Mouse (Mus musculus): ENCODE data around the gene Anapc2. TPM values are rescaled to one million over a fixed set of nuclear protein-coding genes. Genes with fewer than 3 reads are reported as not detected.

The Anapc2 gene
- total and polyA plus RNA-seq, 3 experiments: 9.8 to 67.0 TPM; not detected in 1

- H3K9me3 ChIP-seq (replicated peaks; ENCODE audit: insufficient read depth, low read length): no peaks in the 10 kb centered on the region
- H3K4me3 ChIP-seq (ENCODE audit: control insufficient read depth in 1 of 2, insufficient read depth in 1 of 2, low read depth in 2 of 2, low read length in 2 of 2): peak overlapping the region; percentile 65 to 78
- no peak for TF ChIP-seq GABPA (IDR thresholded peaks at IDR 0.05; ENCODE audit: low read depth, low read length)
- TF ChIP-seq MXI1 (IDR thresholded peaks at IDR 0.05; ENCODE audit: low read depth, low read length): no peak
- TF ChIP-seq MAX (IDR thresholded peaks at IDR 0.05; ENCODE audit: low read length): no peak
- TF ChIP-seq POLR2AphosphoS2 (IDR thresholded peaks at IDR 0.05; ENCODE audit: low read length): no peak
- no peak for TF ChIP-seq ZC3H11A (IDR thresholded peaks at IDR 0.05; ENCODE audit: low read depth, low read length)
- no peak for TF ChIP-seq NELFE (IDR thresholded peaks at IDR 0.05; ENCODE audit: low read depth, low read length)
- no peak for TF ChIP-seq TAL1 (IDR thresholded peaks at IDR 0.05; ENCODE audit: low read length)
- no peak for TF ChIP-seq MAZ (IDR thresholded peaks at IDR 0.05; ENCODE audit: low read depth, low read length)
- TF ChIP-seq MYB (IDR thresholded peaks at IDR 0.05; ENCODE audit: low read depth, low read length): no peak
- TF ChIP-seq TCF12 (IDR thresholded peaks at IDR 0.05; ENCODE audit: low read depth, low read length): no peak
- TF ChIP-seq ZNF384 (IDR thresholded peaks at IDR 0.05; ENCODE audit: low read depth, low read length): no peak
- no peak for TF ChIP-seq CHD2 (IDR thresholded peaks at IDR 0.05; ENCODE audit: low read length)
- no peak for TF ChIP-seq POLR2AphosphoS5 (IDR thresholded peaks at IDR 0.05; ENCODE audit: borderline replicate concordance, low read depth, low read length)
- TF ChIP-seq ETS1 (IDR thresholded peaks at IDR 0.05; ENCODE audit: low read depth, low read length): no peak
- no peak for TF ChIP-seq TBP (IDR thresholded peaks at IDR 0.05; ENCODE audit: low read depth, low read length)
- no peak for TF ChIP-seq E2F4 (IDR thresholded peaks at IDR 0.05; ENCODE audit: borderline replicate concordance, low read depth, low read length)
- TF ChIP-seq SIN3A (IDR thresholded peaks at IDR 0.05; ENCODE audit: low read length): no peak
- no peak for TF ChIP-seq KAT2A (conservative IDR thresholded peaks at IDR 0.05; ENCODE audit: low read depth, low read length)
- H3K36me3 ChIP-seq (ENCODE audit: control insufficient read depth in 1 of 2, insufficient read depth in 2 of 2, low read length in 2 of 2): peaks cover 1 to 16% of the 10 kb centered on the region in 2 experiments
- H3K27me3 ChIP-seq (ENCODE audit: control insufficient read depth in 1 of 2, insufficient read depth in 2 of 2, low read length in 2 of 2): no peaks in the 10 kb centered on the region
- H3K27ac ChIP-seq (ENCODE audit: control insufficient read depth, low read depth, low read length): no peak overlapping the region
- peak overlapping the region; percentile 82 for H3K9ac ChIP-seq (ENCODE audit: control insufficient read depth, low read depth, low read length, poor library complexity, severe bottlenecking)
- peaks cover 26% of the 10 kb centered on the region for H3K79me2 ChIP-seq (ENCODE audit: control insufficient read depth, insufficient read depth, low read length, poor library complexity)
- no peak for DNase-seq (ENCODE audit: low read depth, low spot score)
- peaks cover 0 to 15% of the 10 kb centered on the region in 2 experiments; a peak in 3 of 4 replicates for H3K4me1 ChIP-seq (ENCODE audit: control insufficient read depth in 1 of 2, insufficient read depth in 2 of 2, low read length in 2 of 2)
Measured at GRCm38 (mm10) chr2:25273010-25273409, 732 bp downstream of the Anapc2 start.

GRCm38 (mm10) chr2:25278928-25279882, 6.9 kb downstream of the Anapc2 start:
- Histone ChIP-seq H3K9me3 (replicated peaks; ENCODE audit: insufficient read depth, low read length) (no peaks in the 10 kb centered on the region), H3K79me2 (ENCODE audit: control insufficient read depth, insufficient read depth, low read length, poor library complexity) (no peaks in the 10 kb centered on the region), H3K4me3 (ENCODE audit: control insufficient read depth in 1 of 2, insufficient read depth in 1 of 2, low read depth in 2 of 2, low read length in 2 of 2) (no peak overlapping the region), H3K27me3 (ENCODE audit: control insufficient read depth in 1 of 2, insufficient read depth in 2 of 2, low read length in 2 of 2) (no peaks in the 10 kb centered on the region), H3K4me1 (ENCODE audit: control insufficient read depth in 1 of 2, insufficient read depth in 2 of 2, low read length in 2 of 2) (no peaks in the 10 kb centered on the region), H3K36me3 (ENCODE audit: control insufficient read depth in 1 of 2, insufficient read depth in 2 of 2, low read length in 2 of 2) (peaks cover 0 to 1% of the 10 kb centered on the region in 2 experiments; a peak in 2 of 4 replicates), H3K27ac (ENCODE audit: control insufficient read depth, low read depth, low read length) (no peak overlapping the region), H3K9ac (ENCODE audit: control insufficient read depth, low read depth, low read length, poor library complexity, severe bottlenecking) (no peak overlapping the region)
- DNase-seq (ENCODE audit: low read depth, low spot score): peak; percentile 91
- no peak for TF ChIP-seq BHLHE40 (IDR thresholded peaks at IDR 0.05; ENCODE audit: borderline replicate concordance, low read depth, low read length)
- TF ChIP-seq CTCF (IDR thresholded peaks at IDR 0.05 in 2 of 3, conservative IDR thresholded peaks at IDR 0.05 in 1 of 3; ENCODE audit: control insufficient read depth in 1 of 3, insufficient read depth in 1 of 3, low read depth in 2 of 3, low read length in 3 of 3, poor library complexity in 1 of 3, severe bottlenecking in 1 of 3): peak; percentile 81 to 99 (median 82)
- no peak for TF ChIP-seq USF2 (IDR thresholded peaks at IDR 0.05; ENCODE audit: borderline replicate concordance in 1 of 2, insufficient read depth in 1 of 2, low read depth in 1 of 2, low read length in 2 of 2)
- TF ChIP-seq TCF12 (IDR thresholded peaks at IDR 0.05; ENCODE audit: low read depth, low read length): no peak
- TF ChIP-seq ETS1 (IDR thresholded peaks at IDR 0.05; ENCODE audit: low read depth, low read length): no peak
- no peak; the same call in 1 of the 2 replicates for TF ChIP-seq SIN3A (IDR thresholded peaks at IDR 0.05; ENCODE audit: low read length)
- peak; percentile 80 for TF ChIP-seq SMC3 (IDR thresholded peaks at IDR 0.05; ENCODE audit: low read depth, low read length)
- no peak for TF ChIP-seq NELFE (IDR thresholded peaks at IDR 0.05; ENCODE audit: low read depth, low read length)
- TF ChIP-seq JUND (IDR thresholded peaks at IDR 0.05; ENCODE audit: low read depth, low read length): no peak
- no peak for TF ChIP-seq ZMIZ1 (IDR thresholded peaks at IDR 0.05; ENCODE audit: low read depth, low read length)
- TF ChIP-seq GATA1 (IDR thresholded peaks at IDR 0.05; ENCODE audit: low read depth, low read length): no peak
- peak; percentile 70 for TF ChIP-seq RAD21 (IDR thresholded peaks at IDR 0.05; ENCODE audit: low read depth, low read length)
- TF ChIP-seq POLR2AphosphoS2 (IDR thresholded peaks at IDR 0.05; ENCODE audit: low read length): no peak
- no peak for TF ChIP-seq UBTF (IDR thresholded peaks at IDR 0.05; ENCODE audit: borderline replicate concordance, insufficient read depth, low read depth, low read length)
- TF ChIP-seq TAL1 (IDR thresholded peaks at IDR 0.05; ENCODE audit: low read length): no peak
- TF ChIP-seq ZKSCAN1 (IDR thresholded peaks at IDR 0.05; ENCODE audit: low read depth, low read length): no peak
- TF ChIP-seq ZC3H11A (IDR thresholded peaks at IDR 0.05; ENCODE audit: low read depth, low read length): peak; percentile 40
- TF ChIP-seq TBP (IDR thresholded peaks at IDR 0.05; ENCODE audit: low read depth, low read length): 0 out of 2 replicates have a peak, but pooled peaks have one; percentile 33
- TF ChIP-seq CHD1 (IDR thresholded peaks at IDR 0.05; ENCODE audit: low read depth, low read length): no peak
